Mouse (Mus musculus) heart, embryonic 16.5 days (tissue): Measurements from ENCODE around the gene Ranbp3l. TPM values are rescaled to one million over a fixed set of nuclear protein-coding genes. Genes with fewer than 3 reads are reported as not detected.

Experiments used
- ATAC-seq: fragments of 200-750 bp; cut with Nextera tagmentation; replicated peaks from 2 replicates; pipeline ENCODE4 v1.8.0; 2017; ENCODE audit warnings: moderate number of reproducible peaks; ENCODE audit not compliant: insufficient read depth, low FRiP score; ENCODE audit errors: extremely low read depth
- H3K27ac ChIP-seq: fragments of 300-500 bp; sonication (generic); 2 replicates; pipeline ENCODE4 v1.5.1; 2014; ENCODE audit warnings: mild to moderate bottlenecking, low read length, control low read depth, moderate library complexity
- H3K27me3 ChIP-seq: fragments of 300-500 bp; sonication (generic); 2 replicates; pipeline ENCODE4 v1.6.1; 2014; ENCODE audit warnings: low read length, mixed read lengths; ENCODE audit not compliant: control insufficient read depth, insufficient read depth
- H3K36me3 ChIP-seq: fragments of 300-500 bp; sonication (generic); 2 replicates; pipeline ENCODE4 v1.6.1; 2014; ENCODE audit not compliant: control insufficient read depth, insufficient read depth
- H3K4me1 ChIP-seq: fragments of 300-500 bp; sonication (generic); 2 replicates; pipeline ENCODE4 v1.6.1; 2014; ENCODE audit warnings: low read length, mixed read lengths; ENCODE audit not compliant: control insufficient read depth, insufficient read depth
- H3K4me2 ChIP-seq: fragments of 300-500 bp; sonication (generic); 2 replicates; pipeline ENCODE4 v1.6.1; 2014; ENCODE audit warnings: low read depth, mild to moderate bottlenecking, control low read depth, low read length
- H3K4me3 ChIP-seq: fragments of 300-500 bp; sonication (generic); 2 replicates; pipeline ENCODE4 v1.5.1; 2014; ENCODE audit warnings: mild to moderate bottlenecking, control low read depth, low read length
- H3K9ac ChIP-seq: fragments of 300-500 bp; sonication (generic); 2 replicates; pipeline ENCODE4 v1.6.1; 2014; ENCODE audit warnings: low read length, control low read depth
- H3K9me3 ChIP-seq: fragments of 300-500 bp; sonication (generic); replicated peaks from 2 replicates; pipeline ENCODE4 v1.6.1; 2016; ENCODE audit warnings: low read length; ENCODE audit not compliant: control insufficient read depth
- WGBS: fragments of 180-500 bp; shearing (Covaris S2); extraction: QIAGEN DNeasy Blood & Tissue Kit; methylation state at CpG from one replicate; pipeline ENCODE4 v1.1.7; 2014; 5-methylcytosine and 5-hydroxymethylcytosine counted together
- polyA plus RNA-seq: library from polyadenylated mRNA; unstranded; fragments of >200 nt; fragmentation: Nextera tagmentation; extraction: Ambion mirVana; gene quantifications from 2 replicates; pipeline ENCODE4 v1.2.1, GENCODE M21; 2015

Gene Ranbp3l
- polyA plus RNA-seq, 1 experiment from 2014 or later: 0.18 TPM

DNA sequence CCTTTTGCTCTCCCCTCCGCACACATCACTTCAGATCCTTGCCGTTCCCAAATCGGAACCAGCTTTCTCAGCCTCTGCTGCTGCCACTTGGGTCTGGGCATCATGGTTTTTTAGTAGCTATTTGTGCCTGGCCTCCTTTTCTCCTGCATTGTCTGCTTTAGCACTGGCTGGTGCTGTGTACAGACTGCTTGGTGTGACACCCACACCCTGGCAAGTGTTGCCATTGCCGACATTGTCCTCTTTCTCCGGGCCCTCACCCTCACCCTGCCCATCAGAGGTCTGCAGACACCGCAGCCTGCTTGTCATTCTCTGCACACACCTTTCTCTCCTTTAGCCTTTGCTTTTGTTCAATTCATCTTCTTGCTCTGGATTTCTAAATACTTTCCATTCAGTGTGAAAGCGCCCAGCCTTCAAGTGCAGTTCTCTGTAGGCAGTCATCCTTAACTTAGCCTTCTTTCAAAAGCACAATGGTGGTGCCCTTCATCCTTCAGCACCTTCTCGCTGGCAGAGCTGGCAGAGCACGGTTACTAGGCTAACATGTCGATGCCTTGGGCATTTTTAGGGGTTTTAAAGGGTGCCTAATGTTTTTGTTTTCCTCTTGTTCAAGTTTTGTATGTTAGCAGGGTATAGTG lies 132.8 kb downstream of the Ranbp3l start:
- no peaks in the 10 kb centered on the region for H3K9me3 ChIP-seq
- peaks cover 51% of the 10 kb centered on the region for H3K36me3 ChIP-seq
- H3K9ac ChIP-seq: no peak overlapping the region
- no peaks in the 10 kb centered on the region for H3K27me3 ChIP-seq
- no peak overlapping the region for H3K27ac ChIP-seq
- H3K4me1 ChIP-seq: peaks cover 3% of the 10 kb centered on the region; the same call in 1 of the 2 replicates
- 96% methylated on average over 10 of the region's 10 CpGs for WGBS
- no peak overlapping the region for H3K4me3 ChIP-seq
- no peak overlapping the region for H3K4me2 ChIP-seq
- no peak for ATAC-seq

DNA sequence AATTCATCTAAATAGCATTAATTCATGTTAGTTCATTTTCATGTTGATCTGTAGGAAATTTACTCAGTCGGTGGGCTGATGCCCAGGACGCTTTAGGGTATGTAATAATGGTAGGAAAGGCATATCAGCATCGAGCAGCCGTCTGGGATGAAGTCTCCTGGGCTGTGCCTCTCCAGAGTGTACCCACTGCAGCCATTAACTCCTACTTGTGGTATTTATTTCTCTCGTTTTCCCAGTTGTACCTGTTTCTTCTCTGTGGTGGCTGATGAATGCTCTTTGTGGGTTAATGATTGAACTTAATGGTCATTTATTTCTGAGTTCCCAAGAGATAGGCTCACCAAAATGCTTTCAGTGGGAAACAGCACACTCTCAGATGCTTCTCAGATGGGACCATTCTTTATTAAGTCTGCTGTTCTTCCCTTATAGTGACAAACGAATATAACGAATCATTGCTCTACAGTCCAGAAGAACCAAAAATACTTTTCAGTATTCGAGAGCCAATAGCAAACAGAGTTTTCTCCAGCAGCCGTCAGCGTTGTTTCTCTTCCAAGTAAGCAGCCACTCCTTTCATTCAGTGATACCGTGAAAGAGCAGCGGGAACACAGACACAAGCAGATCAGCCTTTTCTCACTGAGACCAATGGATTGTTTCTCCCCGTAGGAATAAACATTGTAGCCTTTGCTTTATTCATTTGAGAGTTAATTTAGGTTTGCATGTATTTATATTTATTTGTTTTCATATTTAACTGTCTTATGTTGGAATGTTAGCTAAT lies 138.7 kb downstream of the Ranbp3l start:
- Histone ChIP-seq H3K27me3 (no peaks in the 10 kb centered on the region), H3K4me3 (no peak overlapping the region), H3K9ac (no peak overlapping the region), H3K4me2 (no peak overlapping the region), H3K9me3 (no peaks in the 10 kb centered on the region), H3K4me1 (peaks cover 1% of the 10 kb centered on the region; the same call in 1 of the 2 replicates), H3K36me3 (peaks cover 43% of the 10 kb centered on the region), H3K27ac (no peak overlapping the region)
- 83% methylated on average over 13 of the region's 13 CpGs for WGBS
- ATAC-seq: no peak

DNA sequence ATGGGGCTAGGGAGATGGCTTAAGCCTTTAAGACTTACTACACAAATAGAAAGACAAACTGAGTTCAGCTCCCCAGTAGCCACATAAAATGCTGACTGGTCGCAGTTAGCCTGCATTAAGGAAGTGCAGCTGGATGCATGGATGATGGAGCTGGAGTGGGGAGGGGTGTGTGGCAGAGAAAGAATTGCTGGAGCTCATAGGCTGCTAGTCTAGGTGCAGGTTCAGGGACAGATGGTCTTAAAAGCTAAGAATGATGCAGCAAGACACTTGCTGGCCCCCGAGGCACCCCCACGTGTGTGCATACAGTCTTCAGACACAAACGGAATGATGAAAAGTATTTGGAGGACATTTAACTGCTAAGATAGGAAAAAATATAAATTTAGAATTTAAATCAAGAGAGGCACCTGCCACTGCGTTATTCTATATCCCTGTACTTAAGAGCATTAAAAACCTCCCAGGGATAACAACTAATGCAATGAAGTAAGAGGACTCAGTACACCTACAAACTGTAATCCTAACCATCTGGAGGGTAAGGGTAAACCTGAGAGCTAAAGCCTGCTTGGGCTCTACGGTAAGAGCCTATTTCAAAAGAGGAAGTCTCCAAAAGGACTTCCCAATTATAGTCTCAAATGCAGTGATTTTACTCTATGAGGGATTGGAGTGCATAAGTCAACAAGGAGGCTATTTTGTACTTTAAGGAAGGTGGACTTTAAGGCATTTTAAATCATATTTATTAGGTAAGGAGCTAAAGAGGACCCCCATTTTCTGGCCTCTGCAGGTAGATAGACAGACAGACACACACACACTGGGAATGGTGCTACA lies 143.0 kb downstream of the Ranbp3l start:
- 85% methylated on average over 6 of the region's 6 CpGs for WGBS

DNA sequence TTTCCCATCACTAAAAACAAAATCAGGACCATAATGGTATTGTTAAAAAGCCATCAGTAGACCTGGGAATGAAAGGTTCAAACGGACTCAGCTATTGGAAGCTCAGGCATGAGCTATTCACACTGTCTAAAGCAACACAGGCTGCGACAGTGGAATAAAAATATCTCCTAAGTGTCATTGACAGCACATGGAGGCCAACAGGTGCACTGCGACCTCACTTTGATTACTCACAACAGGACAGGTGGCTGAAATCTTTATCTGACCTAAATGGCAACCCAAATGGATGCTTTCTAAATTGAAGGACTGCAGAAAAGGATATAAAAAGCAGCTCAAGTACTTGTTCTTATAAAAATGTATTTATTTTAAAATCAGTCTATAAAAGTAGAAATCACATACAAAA lies 143.9 kb downstream of the Ranbp3l start:
- peaks cover 38% of the 10 kb centered on the region for H3K36me3 ChIP-seq
- H3K4me1 ChIP-seq: peaks cover 3% of the 10 kb centered on the region; the same call in 1 of the 2 replicates
- H3K4me2 ChIP-seq: no peak overlapping the region
- no peaks in the 10 kb centered on the region for H3K9me3 ChIP-seq
- H3K4me3 ChIP-seq: no peak overlapping the region
- no peak overlapping the region for H3K9ac ChIP-seq
- no peak for ATAC-seq
- H3K27me3 ChIP-seq: no peaks in the 10 kb centered on the region
- 62% methylated on average over 3 of the region's 3 CpGs for WGBS
- no peak overlapping the region for H3K27ac ChIP-seq

More for the DNA sequence above, 143.0 kb downstream of the Ranbp3l start:
- peaks cover 32% of the 10 kb centered on the region for H3K36me3 ChIP-seq
- H3K4me3 ChIP-seq: no peak overlapping the region
- no peak overlapping the region for H3K27ac ChIP-seq
- peaks cover 3% of the 10 kb centered on the region; the same call in 1 of the 2 replicates for H3K4me1 ChIP-seq
- no peak overlapping the region for H3K4me2 ChIP-seq
- no peak overlapping the region for H3K9ac ChIP-seq
- no peaks in the 10 kb centered on the region for H3K9me3 ChIP-seq
- ATAC-seq: no peak
- H3K27me3 ChIP-seq: no peaks in the 10 kb centered on the region

DNA sequence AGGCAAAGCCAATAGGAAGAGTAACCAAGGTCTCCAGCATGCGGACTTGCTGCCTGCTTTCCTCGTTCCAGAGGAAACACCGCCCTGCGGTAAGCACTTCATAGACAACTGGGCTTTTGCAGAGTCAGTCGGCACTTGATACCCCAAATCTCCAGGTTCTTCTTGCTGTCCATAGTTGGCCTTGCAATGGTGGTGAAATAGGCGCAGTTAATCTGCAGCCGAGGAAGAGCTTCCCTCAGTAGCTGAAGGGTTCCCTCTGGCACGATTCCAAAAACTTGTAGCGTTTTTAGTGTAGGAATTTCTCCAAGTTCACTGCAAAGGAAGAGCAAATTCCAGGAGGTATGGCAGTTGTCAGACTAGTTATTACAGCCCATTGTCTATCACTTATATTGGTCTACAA lies 145.8 kb downstream of the Ranbp3l start:
- H3K9ac ChIP-seq: no peak overlapping the region
- H3K27ac ChIP-seq: no peak overlapping the region
- no peak overlapping the region for H3K4me3 ChIP-seq
- no peaks in the 10 kb centered on the region for H3K9me3 ChIP-seq
- WGBS: 58% methylated on average over 9 of the region's 9 CpGs
- H3K4me2 ChIP-seq: no peak overlapping the region
- peaks cover 32% of the 10 kb centered on the region for H3K36me3 ChIP-seq
- H3K4me1 ChIP-seq: peaks cover 3% of the 10 kb centered on the region; the same call in 1 of the 2 replicates
- ATAC-seq: no peak
- H3K27me3 ChIP-seq: no peaks in the 10 kb centered on the region

DNA sequence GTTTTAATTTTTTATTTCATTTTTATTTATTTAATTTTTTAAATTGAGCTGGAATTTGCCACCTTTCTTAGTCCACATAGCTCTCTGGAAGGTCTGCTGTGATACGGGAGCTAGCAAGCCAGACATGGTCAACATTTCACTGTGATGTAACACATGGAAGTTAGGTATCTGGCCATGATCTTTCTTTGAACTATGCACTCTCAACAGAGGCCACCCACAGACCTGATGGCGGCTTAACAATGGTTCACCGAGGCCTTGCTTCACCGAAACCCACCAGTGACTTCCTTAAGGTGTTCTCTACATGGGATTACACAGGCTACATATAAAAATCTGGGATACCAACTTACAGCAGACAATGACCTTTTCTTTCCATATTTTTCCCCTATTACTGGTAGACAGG lies 146.4 kb downstream of the Ranbp3l start:
- no peaks in the 10 kb centered on the region for H3K9me3 ChIP-seq
- no peak overlapping the region for H3K27ac ChIP-seq
- peaks cover 3% of the 10 kb centered on the region; the same call in 1 of the 2 replicates for H3K4me1 ChIP-seq
- H3K4me3 ChIP-seq: no peak overlapping the region
- no peak overlapping the region for H3K9ac ChIP-seq
- H3K36me3 ChIP-seq: peaks cover 35% of the 10 kb centered on the region
- 89% methylated on average over 4 of the region's 4 CpGs for WGBS
- ATAC-seq: no peak
- H3K27me3 ChIP-seq: no peaks in the 10 kb centered on the region
- H3K4me2 ChIP-seq: no peak overlapping the region

DNA sequence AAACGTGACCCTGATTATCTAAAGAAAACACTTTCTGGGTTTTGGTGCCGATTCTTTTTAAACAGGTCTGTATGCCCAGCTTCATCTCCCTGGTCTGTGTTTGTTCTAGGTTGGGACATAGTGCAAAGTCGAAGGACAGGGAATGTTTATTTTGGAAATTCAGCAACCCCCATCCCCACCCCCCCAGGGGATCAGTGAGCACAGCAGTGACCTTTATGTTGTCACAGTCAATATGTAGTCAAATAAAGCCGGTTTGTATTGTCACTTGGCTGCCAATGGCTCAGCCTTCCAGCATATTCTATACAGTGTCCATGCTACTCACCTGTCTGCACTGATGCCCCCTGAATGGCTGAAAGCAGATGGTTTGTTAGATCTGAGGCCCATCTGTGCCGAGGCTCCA lies 146.8 kb downstream of the Ranbp3l start:
- Histone ChIP-seq H3K4me1 (peaks cover 3% of the 10 kb centered on the region; the same call in 1 of the 2 replicates), H3K27ac (no peak overlapping the region), H3K36me3 (peaks cover 39% of the 10 kb centered on the region), H3K9me3 (no peaks in the 10 kb centered on the region), H3K9ac (no peak overlapping the region), H3K4me2 (no peak overlapping the region), H3K4me3 (no peak overlapping the region), H3K27me3 (no peaks in the 10 kb centered on the region)
- 61% methylated on average over 5 of the region's 5 CpGs for WGBS
- no peak for ATAC-seq
